Mouse (Mus musculus) megakaryocyte, embryonic 14.5 days (primary cell): ENCODE data around the gene Gstm2.
"Not testable (repeated sequence)": the region's sequence is repeated elsewhere in the genome, so short reads cannot be mapped to it uniquely, and the experiment has no call there.

ENCODE experiments used
- FLI1 ChIP-seq: IDR thresholded peaks from 2 replicates; pipeline ENCODE4 v1.6.1; 2012; ENCODE audit warnings: low read length, inconsistent platforms, mixed read lengths
- GATA1 ChIP-seq: IDR thresholded peaks from 3 replicates; pipeline ENCODE4 v1.6.1; 2012; ENCODE audit warnings: mixed read lengths, low read length, inconsistent platforms, borderline replicate concordance

DNA sequence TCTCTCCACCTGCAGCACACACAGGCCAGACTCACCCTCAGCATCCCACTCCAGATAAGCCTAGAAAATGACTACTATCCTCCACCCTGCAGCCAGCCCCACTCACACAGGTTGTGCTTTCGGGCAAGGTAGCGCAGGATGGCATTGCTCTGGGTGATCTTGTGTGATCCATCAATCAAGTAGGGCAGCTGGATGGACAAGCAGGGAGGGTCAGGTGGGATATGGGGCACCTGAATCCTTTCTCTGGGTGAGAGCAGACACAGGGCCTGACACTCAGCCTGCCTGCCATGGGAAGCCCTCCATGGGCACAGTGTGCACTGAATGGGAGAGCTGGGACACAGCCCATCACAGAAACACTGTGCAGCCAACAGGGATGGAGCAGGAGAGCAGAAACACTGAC is 1.1 kb downstream of the Gstm2 start:
- TF ChIP-seq GATA1, FLI1: not testable (repeated sequence)
